Mouse (Mus musculus): ENCODE measurements at regions not wholly inside any gene's neighbourhood (a gene's known extent, or its start where the extent isn't known, plus 50 kb on each side); places are given as distances from the start of the nearest gene placed in this dataset.

DNA sequence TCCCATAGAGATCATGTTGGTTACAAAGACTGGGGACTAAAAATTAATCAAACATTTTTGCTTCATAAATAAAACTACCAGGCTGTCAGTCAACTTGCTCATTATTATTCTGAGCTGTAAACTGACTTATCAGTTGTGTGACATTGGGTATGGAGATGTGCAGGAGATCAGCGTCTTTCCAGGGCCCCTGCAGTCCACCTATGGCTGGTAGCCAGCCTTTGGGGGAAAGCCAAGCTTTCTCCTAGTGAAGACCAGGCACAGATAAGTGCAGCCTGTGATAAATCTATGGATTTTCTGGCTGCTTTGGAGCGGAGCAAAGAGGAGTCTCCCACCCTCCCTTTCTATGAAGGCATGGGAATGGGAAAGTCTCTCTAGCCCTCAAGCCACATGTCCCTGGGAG, 172.0 kb upstream of the Glra1 start:
- no peak for DNase-seq (ENCODE audit: low spot score in 2 of 2)

- DNase-seq (ENCODE audit: low spot score in 2 of 2) = no peak
Measured at GRCm38 (mm10) chr11:55773283-55773682, 165.3 kb upstream of the Glra1 start.

GRCm38 (mm10) chr11:55772538-55772937, 164.5 kb upstream of the Glra1 start:
- no peak for DNase-seq (ENCODE audit: low spot score in 2 of 2)

DNA sequence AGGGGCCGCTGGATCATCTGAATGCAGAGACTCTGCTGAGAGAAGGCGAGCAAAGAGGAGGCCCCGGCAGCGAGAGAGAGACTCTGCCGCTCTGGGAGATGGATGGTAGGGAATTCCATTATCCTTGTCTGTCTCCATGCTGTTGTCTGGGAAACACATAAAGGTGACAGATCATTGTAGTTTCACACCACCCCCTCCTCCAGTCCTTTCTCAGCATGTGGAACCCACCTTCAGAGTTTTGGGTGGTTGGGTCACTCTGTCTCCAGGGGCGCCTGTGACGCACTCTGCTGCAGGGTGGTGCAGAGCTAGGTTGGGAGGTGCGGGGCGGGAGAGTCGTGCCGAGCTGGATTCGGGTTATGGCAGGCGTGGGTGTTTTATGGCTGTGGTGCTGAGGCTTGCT, 164.1 kb upstream of the Glra1 start:
- DNase-seq (ENCODE audit: low spot score in 2 of 2) = no peak

DNA sequence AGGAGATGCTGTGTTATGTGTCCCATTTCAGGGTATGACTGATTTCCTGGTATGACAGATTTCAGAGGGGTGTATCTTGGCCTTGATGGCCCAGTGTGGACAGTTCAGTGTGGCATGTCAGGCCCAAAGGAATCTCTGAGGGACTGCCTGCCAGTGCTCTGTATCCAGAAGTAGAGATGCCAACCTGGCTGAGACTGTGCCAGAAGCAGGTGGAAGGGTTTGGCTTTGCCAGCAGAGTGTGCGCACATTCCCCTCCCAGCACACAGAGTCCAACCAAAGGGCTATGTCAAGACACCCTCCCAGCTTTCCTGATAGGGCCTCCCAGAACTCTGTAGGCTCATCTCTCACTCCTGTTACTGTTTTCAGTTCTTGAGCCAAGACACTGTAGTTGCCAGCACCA, 156.8 kb upstream of the Glra1 start:
- no peak for DNase-seq (ENCODE audit: low spot score in 2 of 2)

Measured in layer of hippocampus, postnatal 14 days (tissue).